Mouse (Mus musculus) lung, adult 2 months (tissue): ENCODE data around the gene Myl6b. TPM values are rescaled to one million over a fixed set of nuclear protein-coding genes. Genes with fewer than 3 reads are reported as not detected.
A peak's percentile ranks its signal among the peaks of the same experiment; 100 is the strongest.

Source experiments
- DNase-seq: peaks from one replicate; pipeline ENCODE4 v3.0.0; 2022
- H3K4me1 ChIP-seq: fragments of 200-500 bp; 2 replicates; pipeline ENCODE4 v1.6.1; 2011; ENCODE audit warnings: low read length; ENCODE audit not compliant: control insufficient read depth, insufficient read depth
- H3K4me3 ChIP-seq: fragments of 200-500 bp; replicated peaks from 2 replicates; pipeline ENCODE3; 2011; ENCODE audit warnings: low read depth, mild to moderate bottlenecking, control low read depth, low read length; ENCODE audit errors: extremely low read depth
- CTCF ChIP-seq: fragments of 200-500 bp; IDR thresholded peaks from 2 replicates; pipeline ENCODE4 v1.5.1; 2011; ENCODE audit warnings: mild to moderate bottlenecking, low read length, control low read depth; ENCODE audit not compliant: insufficient read depth
- POLR2A ChIP-seq: fragments of 200-500 bp; IDR thresholded peaks from 2 replicates; pipeline ENCODE4 v1.6.1; 2011; ENCODE audit warnings: low read depth, mild to moderate bottlenecking, control low read depth, low read length, borderline replicate concordance; ENCODE audit errors: extremely low read depth
- WGBS: fragments of 180-500 bp; shearing (Covaris S2); methylation state at CpG from one replicate; pipeline ENCODE4 v1.1.7; 2018; 5-methylcytosine and 5-hydroxymethylcytosine counted together
- polyA plus RNA-seq: library from polyadenylated mRNA; depleted of rRNA; stranded (reverse); fragments of >200 nt; gene quantifications from 2 replicates; pipeline ENCODE4 v1.2.3, GENCODE M21; 2012; rRNA removed

The Myl6b gene
- polyA plus RNA-seq, result 1.9 and 2.0 TPM in 2 replicates

DNA sequence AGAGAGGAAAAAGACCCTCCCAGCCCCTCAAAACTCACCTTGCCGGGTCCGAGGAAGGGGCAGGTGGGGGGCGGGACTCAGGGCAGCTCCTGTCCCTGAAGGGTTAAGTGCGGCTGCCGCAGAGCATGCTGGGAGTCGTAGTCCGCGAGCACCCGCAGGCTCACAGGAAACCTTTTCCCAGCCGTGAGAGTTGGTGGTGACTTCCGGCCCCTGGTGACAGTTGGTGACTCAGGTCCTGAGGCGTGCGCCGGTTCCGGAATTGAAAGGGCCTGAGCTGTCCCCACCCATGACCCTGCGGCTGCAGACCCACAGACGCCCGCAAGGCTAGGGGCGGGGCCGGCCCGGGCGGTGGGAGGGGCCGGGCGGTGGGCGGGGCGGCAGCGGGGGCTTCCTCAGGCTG is at the start of gene Myl6b:
Myl6b (minus strand) TSS at position 96 of the 400 bp plus-strand sequence.
- Histone ChIP-seq H3K4me3 (peak within 1 kb of the TSS; percentile 84), H3K4me1 (peaks cover 10% of the 10 kb centered on the region)
- WGBS, result under 1% methylated on average over 26 of the region's 27 CpGs
- peak; percentile 34; the same call in 1 of the 2 replicates for TF ChIP-seq POLR2A
- TF ChIP-seq CTCF, result no peak
- DNase-seq, result peak; percentile 95

GRCm38 (mm10) chr10:128547361-128548032 is 49.0 kb upstream of the Myl6b start, which contains the start of gene Zc3h10:
TSS of gene Zc3h10 (minus strand) at chr10:128547774.
- H3K4me3 ChIP-seq, result peak within 1 kb of the TSS; percentile 86
- peak; percentile 57 for TF ChIP-seq POLR2A
- TF ChIP-seq CTCF, result no peak; the same call in 1 of the 2 replicates
- under 1% methylated on average over 48 of the region's 50 CpGs for WGBS
- DNase-seq, result peak; percentile 89
- H3K4me1 ChIP-seq, result peaks cover 2% of the 10 kb centered on the region

DNA sequence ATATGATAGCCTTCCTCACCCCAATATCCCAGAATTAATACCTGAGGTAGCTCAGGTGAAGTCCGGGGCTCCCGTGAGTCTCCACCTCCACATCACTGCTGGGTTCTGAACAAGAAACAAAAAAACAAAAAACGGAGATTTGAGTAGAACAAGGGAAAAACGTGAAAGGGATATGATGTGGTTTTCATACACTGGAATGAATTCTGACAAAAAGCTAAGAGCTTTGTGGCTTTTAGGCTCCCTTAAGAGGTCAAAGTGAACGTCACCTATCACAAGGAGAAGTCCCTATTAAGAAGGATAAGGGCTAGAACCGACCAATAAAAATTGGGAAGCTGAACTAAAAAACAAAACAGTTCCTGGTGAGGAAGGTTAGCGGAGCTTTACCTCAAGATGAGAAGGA is 48.3 kb upstream of the Myl6b start:
- no peak for DNase-seq
- H3K4me1 ChIP-seq, result peaks cover 2% of the 10 kb centered on the region
- TF ChIP-seq POLR2A, result no peak
- no peak for TF ChIP-seq CTCF
- 9% methylated on average over 7 of the region's 7 CpGs for WGBS
- peak overlapping the region; percentile 70 for H3K4me3 ChIP-seq

GRCm38 (mm10) chr10:128546361-128546760 is 47.9 kb upstream of the Myl6b start:
- peaks cover 2% of the 10 kb centered on the region for H3K4me1 ChIP-seq
- WGBS, result 5% methylated on average over 4 of the region's 4 CpGs
- peak overlapping the region; percentile 36 for H3K4me3 ChIP-seq
- no peak for DNase-seq
- TF ChIP-seq POLR2A, result no peak
- TF ChIP-seq CTCF, result no peak

- Histone ChIP-seq H3K4me1 (peaks cover 2% of the 10 kb centered on the region), H3K4me3 (no peak overlapping the region)
- 83% methylated on average over 3 of the region's 3 CpGs for WGBS
- no peak for DNase-seq
- TF ChIP-seq POLR2A (no peak), CTCF (no peak)
Observed at GRCm38 (mm10) chr10:128545570-128545898, 47.0 kb upstream of the Myl6b start.

GRCm38 (mm10) chr10:128544674-128545569 is 46.4 kb upstream of the Myl6b start:
- Histone ChIP-seq H3K4me3 (no peak overlapping the region), H3K4me1 (peaks cover 2% of the 10 kb centered on the region)
- no peak for TF ChIP-seq POLR2A
- no peak for TF ChIP-seq CTCF
- DNase-seq, result no peak
- 93% methylated on average over 37 of the region's 37 CpGs for WGBS

DNA sequence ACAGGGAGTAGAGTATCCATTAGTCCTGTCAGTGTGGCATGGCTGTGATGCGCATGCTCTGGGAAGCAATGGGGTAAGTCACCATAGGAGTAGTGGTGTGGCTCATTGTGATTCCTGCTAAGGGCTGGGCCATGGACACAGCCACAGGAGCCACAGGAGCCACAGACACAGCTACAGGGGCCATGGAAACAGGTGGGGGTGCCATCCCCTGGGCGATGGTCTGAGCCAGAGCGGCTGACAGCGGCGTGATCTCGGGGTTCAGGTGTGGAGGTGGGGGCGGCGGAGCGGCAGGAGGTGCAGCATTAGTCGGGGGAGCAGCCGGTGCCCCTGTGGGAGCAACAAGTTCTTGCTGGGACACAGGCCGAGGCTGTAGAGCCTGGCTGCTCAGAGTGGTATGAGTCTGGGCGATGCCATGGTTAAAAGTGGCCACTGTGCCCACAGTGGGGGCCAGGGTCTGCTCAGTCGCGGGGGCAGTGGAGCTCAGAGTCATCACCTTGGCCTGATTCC is 45.7 kb upstream of the Myl6b start:
- Histone ChIP-seq H3K4me1 (peaks cover 2% of the 10 kb centered on the region), H3K4me3 (no peak overlapping the region)
- TF ChIP-seq CTCF (no peak), POLR2A (no peak)
- DNase-seq, result no peak
- 95% methylated on average over 15 of the region's 15 CpGs for WGBS

DNA sequence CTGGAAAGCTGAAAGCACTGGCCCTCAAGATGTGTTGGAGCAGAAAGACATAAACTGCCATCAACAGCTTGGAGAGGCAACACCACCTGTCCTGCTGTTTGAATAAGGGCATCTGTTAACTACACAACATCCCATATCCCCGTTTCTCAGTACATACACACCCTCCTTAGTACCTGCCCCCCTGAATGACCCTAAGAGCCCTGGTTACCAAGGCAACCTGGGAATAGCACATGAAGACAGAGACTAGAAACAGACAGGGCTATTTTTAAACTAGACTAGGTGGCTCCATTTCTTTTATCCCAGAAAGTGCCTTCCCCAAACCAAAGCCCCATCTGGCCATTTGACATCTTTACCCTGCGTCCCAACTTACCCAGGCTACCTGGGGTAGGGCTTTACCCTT is 44.6 kb upstream of the Myl6b start:
- no peak for TF ChIP-seq POLR2A
- TF ChIP-seq CTCF, result no peak
- WGBS, result 64% methylated on average over 2 of the region's 2 CpGs
- Histone ChIP-seq H3K4me1 (peaks cover 2% of the 10 kb centered on the region), H3K4me3 (no peak overlapping the region)
- no peak for DNase-seq

DNA sequence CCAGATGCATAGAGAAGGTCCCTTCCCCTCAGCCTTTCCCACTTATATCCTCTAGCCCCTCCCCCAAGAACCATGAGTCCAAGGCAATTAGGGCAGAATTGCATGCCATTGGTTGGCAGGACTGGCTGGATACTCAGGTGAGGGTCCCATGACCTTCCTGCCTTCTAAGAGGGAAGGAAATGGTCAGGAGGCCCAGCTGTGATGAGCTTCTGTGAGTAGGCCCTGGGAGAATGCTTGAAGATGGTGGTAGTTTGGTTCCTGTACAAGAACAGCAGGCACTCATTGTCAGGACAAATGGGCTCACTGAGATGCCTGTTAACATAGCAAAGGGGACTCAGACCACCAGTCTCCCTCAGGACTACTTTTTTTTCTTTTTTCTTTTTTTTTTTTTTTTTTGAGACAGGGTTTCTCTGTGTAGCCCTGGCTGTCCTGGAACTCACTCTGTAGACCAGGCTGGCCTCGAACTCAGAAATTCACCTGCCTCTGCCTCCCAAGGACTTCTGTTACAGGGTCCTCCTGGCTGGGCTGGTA is 39.9 kb upstream of the Myl6b start:
- TF ChIP-seq POLR2A (no peak), CTCF (no peak)
- DNase-seq, result no peak
- Histone ChIP-seq H3K4me1 (peaks cover 6% of the 10 kb centered on the region), H3K4me3 (no peak overlapping the region)
- WGBS, result 93% methylated on average over 1 of the region's 1 CpGs
